Mouse (Mus musculus) gastrocnemius, adult 8-10 months (tissue): Measurements from ENCODE around the gene Gm49354. TPM values are rescaled to one million over a fixed set of nuclear protein-coding genes. Genes with fewer than 3 reads are reported as not detected.
"Not testable (repeated sequence)": the region's sequence is repeated elsewhere in the genome, so short reads cannot be mapped to it uniquely, and the experiment has no call there.

Source experiments
- DNase-seq, 2 experiments: peaks; one replicate each; pipeline ENCODE4 v3.0.0; 2022; ENCODE audit warnings: low spot score in 2 of 2
- total RNA-seq, 4 experiments: library from RNA; stranded (reverse); gene quantifications; 2 replicates each; pipeline ENCODE4 v1.2.4; 2022

Gene Gm49354
- not detected for total RNA-seq

DNA sequence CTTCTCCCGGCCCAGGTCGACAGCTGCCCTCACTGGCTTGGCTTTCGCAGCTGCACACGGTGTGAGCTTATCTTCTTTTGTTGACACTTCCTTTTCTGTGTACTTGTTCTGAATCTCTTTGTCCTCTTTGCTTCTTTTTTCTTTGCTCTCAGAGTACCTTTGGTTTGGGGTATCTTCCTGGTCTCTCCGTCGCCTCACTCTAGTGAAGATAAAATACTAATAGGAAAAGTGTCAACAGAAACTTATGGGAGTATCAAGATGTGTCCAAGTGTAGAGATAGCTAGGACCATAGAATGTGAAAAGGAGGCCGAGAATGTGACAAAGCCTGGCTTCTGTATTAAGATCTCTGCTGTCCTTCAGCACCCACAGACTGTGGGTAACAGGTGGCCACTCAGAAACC, at the start of gene Gm49354:
TSS of gene Gm49354 (minus strand) at position 101 of the 400 bp plus-strand sequence.
- DNase-seq: no peak

DNA sequence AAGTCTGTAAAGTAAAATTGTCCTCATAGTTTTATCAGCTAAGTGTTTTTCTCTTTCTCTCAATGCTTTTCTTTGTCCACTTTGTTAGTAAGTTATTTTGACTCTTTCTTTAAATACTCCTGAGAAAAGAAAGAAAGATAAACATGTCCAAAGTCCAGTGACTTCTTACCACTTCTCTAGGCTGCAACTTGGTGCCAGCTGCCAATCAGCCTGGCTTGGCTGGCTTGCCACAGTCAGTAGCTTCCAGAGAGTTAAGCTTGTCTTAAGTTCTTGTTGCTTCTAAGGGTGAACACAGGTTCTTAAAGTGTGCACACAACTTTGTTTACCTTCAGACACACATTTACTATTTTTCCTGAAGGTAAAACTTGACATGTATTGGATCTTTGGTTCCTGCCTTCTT, 43.9 kb upstream of the Gm49354 start:
- DNase-seq: no peak

DNA sequence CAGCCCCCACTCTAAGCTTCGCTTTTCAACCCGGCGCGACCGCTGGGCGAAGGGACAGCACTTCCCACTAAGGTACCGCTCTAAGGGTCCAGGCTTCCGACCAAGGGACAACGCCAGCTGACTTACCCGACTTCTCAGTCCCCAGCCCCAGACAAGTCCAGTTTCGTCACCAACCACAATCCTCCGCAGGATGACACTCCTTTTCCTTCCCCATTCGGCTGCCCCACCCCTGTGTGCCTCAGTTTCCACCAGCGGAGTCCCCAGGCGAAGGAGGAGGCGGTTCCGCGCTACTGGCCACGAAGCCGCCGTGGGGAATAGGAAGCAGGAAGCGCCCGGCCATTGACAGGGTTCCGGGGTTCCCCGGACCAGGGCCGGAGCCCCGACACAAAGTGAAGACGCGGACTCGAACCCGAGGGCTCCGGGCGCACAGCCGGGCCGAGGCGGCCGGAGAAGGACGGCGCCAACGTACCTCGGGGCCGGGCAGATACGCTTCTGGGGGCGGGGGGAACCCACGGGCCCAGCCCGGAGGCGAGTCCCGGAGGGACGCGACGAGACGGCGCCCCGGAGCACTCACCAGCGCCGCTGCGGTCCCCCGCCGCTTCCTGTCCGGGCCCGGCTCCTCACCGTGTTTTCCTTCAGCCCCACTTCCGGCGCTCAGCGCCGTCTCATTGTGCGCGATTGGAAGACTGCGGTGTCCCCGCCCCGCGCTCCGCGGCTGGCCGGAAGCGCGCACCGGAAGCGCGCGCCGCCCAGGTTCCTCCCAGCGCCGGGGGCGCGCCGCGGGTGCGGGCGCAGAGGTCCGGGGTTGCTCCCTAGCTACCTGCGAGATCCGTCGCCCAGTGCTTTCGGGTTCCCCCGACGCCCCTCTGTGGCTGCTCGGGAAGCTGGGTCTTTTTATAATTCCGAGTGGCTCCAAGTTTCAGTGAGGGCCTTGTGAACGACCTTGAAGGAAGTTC, 40.7 kb upstream of the Gm49354 start, which contains the start of gene Tut7:
TSS of gene Tut7 (minus strand) at position 641 of the 956 bp plus-strand sequence.
- peak; percentile 90 to 91 for DNase-seq

DNA sequence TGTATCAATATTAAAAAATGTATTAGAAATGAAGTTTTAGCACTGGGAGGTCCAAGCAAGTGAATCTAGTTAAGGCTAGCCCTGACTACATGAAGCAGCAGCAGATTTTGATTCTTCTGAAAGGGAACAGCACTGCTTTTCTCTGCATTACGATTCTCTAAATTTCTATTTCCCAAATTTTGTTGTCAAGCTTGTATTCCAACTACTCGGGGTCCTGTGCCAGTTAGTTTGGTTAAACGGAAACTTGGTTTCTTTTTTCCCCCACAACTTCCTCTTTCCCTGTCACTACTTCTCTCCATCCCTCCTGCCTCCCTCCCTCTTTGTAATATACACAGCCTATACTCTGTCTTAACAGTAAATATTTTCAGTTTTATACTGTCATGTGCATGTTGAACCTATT, 38.8 kb upstream of the Gm49354 start:
- no peak for DNase-seq

DNA sequence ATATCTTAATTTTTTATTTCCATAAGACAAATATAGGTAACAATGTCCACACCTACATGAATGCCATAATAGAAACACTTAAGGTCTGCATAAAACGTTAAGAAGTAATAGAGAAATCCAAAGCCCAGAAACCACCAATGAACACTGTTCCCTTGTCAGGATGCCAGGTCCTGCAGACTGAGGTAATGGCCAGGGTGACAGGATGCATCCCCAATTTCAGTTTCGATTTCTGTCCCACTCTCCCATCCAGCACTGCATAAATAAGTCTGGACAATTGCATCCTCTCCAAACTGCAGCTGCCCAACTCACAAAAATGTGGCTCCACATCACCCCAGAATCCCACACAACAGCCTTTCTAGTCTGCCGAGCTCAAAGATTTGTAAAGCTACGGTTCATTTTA, 38.1 kb upstream of the Gm49354 start:
- DNase-seq: no peak

DNA sequence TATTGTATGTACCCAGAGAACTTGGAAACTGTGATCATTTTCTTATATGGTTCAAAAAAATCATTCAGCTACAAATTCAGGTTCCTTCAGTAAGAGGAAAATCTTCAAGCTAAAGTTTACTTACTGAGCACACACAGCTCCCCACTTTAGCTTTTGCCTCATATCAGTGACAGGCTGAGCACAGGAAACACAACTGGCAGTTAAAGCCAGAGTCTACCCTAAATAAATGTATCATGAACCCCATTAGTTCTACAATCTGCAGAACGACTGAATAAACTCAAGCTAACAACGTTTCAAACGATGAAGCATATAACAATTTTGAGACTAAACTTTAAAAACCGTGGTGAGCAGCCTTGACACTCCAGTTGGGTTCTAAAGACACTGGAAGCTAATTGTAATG, 35.3 kb upstream of the Gm49354 start:
- no peak for DNase-seq

DNA sequence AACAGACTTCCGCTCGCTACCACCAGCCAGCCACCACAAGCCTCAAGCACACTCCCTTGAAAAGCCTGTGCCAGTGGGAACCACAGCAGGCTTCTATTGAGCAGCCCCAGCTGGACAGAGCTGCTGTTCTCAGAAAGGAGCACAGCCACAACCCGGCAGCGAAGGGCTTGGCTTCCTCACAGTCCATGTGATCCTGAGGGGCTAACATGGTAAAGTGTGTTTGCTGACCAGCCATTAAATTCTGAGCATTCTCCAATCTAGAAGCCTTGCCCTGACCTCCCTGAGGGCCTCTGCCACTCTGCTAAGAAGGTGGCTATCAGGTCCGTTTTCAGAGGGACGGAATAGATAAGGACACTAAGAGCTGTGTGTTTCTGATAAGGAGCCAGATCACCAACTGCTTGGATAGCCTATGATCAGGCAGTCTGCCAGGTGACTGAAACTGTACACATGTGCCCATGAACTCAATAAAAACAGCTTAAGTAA, 32.1 kb upstream of the Gm49354 start:
- DNase-seq: no peak

DNA sequence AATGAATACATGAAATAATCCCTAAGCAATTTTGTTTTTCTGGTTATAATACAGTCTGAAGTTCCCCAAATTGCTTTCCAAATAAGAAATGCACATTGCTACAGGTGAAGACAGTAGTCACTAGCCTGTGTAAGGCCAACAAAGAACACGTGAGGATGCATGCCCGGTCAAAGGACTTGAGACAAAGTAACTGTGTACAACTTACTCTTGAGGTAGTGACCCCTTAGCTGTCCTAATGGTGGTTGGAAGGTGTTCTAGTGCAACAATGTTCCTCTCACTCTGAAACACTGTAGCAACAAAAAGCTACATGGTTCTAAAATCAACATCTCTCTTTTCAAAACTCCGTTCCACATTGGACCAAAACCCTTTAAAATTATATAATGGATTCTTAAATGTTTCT, 29.5 kb upstream of the Gm49354 start:
- DNase-seq: no peak

DNA sequence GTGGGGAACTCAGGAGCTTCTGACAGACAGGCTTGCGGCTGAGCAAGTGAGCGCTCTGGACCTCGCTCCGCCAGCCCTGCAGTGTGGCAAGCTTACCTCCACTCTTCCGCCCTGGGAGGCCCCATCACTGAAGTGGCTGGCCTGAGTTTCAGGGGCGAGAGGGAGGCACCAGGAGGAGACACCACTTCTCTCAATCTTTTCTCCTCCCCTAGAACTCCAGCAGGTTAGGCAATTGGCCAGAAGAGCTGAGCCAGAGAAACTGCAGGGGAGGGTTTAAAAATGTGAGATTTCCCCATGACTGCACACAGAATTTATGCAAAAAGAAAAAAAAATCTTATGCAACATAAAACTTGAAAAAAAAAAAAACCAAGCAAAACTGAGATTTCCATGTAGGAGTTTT, 19.0 kb upstream of the Gm49354 start:
- no peak for DNase-seq

DNA sequence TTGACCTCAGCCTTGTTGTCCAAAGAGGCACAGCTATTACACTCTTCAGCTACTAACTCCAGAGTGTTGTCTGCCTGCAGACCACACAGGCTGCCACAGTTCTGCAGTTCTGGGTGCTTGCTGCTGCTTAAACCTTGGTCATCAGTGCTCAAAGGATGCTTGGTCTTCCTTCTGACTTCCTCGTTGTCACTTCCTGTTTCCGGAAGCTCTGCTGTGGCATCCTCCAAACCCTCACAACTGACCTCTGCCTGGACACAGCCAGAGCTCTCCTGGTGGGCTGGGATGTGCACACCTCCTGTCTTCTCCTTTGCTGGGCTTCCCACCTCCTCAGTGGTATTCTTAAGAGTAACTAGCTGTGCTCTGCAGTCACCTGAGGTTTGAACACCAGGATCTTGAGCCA, 18.0 kb upstream of the Gm49354 start:
- DNase-seq: no peak

DNA sequence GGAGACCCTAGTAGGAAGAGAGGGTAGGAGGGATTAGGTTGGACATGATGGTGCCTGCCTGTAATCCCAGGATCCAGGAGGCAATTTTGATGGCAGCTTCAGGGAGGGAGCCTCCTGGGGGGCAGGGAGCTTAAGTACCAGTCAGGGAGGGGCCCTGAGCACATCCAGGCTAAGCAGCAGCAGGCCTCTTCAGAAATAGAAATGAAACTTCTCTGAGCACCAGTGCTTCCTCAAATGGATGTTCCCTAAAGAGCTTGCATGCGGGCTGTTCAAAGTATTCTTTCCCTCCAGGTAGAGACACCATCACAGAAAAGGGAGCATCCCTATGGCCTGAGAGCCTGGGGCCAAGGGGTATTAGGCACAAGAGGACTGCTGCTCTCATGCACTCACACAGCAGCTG, 16.3 kb upstream of the Gm49354 start:
- no peak for DNase-seq

DNA sequence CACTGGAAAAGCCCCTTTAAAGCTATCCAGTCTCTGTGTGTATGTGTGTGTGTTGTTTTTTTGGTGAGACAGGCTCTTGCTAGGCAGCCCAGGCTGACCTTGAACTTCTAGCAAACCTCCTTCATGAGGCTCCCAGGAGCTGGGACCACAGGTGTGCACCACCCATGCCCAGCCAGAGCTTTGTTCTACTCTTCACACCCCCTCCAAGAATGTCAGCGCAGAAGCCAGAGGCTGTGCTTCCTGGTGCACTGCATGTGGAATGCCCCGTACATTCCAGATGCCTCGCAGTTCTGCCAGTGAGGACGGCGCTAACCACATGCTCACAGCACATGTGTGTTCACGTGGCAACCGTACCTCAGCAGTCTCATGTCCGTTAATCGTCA, 14.4 kb upstream of the Gm49354 start:
- no peak for DNase-seq

DNA sequence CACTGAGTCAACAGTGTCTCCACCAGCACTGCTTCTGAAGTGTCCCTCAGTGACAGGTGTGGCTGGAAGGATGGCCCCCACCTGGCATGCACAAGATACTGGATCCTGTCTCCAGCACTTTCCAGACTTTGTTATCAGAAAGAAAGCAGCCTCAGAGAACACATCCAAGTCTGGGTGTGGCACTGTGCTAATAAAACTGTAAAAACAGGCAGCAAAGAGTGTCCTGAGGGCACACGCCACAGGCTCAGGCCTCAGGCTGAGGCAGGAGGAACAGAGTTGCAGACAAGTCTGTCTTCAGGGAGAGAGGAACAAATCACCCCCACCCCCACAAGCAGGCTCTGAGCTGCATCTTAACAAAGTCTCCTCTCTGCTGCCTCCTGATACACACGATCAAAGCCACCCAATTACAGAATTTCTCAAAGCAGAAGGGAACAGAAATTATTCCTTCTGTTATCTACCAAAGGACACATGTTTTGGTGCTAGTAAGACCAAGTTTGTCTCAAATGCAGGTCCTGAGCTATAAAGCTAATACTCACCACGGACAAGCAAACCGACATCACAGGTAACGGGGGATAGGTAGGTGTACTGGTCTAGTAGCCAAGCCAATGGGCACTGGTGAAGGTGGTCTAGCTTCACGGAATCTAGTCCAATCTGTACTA, 13.9 kb upstream of the Gm49354 start:
- no peak for DNase-seq

DNA sequence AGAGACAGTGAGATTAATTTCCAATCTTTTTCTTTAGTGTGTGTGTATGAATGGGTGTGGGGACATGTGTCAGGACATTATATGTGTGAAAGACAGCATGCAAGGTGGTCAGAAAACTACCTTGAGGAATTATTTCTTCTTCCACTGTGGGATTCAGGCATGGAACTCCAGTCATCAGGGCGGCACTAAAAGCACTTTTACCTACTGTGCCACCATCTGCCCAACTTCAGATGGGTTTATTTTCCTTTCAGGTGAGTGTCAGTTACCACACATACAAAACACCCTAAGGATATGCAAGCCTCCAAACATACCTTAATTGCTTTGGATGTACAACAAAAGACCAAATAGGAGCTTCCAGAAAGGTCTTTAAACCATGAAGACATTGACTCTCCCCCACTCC, 12.7 kb upstream of the Gm49354 start:
- no peak for DNase-seq

DNA sequence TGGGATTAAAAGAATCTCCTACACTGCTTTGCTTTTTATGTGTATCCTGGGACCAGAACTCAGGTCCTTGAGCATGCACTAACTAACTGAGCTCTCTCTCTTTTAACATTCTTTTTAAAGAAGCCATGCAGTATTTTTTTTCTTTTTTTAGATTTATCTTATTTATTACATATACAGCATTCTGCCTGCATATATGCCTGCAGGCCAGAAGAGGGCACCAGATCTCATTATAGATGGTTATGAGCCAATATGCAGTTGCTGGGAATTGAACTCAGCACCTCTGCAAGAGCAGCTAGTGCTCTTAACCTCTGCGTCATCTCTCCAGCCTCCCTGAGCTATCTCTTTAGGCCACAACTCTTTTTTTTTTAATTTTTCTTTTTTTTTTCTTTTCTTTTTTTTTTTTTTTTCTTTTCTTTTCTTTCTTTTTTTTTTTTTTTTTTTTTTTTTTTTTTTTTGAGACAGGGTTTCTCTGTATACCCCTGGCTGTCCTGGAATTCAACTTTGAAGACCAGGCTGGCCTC, 2.2 kb downstream of the Gm49354 start:
- not testable (repeated sequence) for DNase-seq

DNA sequence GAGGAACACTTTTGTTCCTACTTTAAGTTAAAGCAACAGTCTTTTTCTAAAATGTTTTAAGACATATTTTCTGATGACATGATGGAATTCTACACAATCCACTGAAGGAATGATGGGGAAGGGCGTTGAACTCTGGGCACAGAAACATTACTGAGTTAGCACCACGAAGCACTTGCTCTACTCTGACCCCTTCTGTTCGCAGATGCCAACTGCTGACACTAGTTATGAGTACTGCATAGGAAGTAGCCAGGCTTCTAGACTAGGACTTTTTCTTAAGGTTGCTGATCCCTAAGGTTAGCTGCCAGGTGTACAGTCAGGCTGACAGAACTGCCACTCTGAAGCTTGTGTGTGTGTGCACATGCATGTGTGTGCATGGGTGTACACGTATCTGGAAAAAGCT, 2.8 kb downstream of the Gm49354 start:
- DNase-seq: no peak

DNA sequence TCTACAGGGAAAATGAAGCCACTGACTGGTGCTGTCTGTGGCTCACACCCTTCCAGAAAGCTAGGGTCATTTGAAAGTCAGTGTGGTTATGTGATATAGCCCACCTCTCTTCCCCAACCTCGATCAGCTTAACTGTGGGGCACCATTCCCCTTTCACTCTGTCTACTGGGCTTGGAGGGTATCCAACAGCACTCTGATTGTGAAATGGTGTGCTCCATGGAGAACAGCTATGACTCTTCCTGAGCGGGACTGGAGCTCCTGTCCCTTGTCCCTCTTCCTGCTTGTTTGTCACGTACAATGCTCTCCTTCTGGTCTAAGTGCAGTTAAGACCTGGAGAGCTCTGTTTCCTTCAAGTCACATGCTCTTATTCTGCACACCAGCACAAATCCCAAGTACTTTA, 6.9 kb downstream of the Gm49354 start:
- no peak for DNase-seq

DNA sequence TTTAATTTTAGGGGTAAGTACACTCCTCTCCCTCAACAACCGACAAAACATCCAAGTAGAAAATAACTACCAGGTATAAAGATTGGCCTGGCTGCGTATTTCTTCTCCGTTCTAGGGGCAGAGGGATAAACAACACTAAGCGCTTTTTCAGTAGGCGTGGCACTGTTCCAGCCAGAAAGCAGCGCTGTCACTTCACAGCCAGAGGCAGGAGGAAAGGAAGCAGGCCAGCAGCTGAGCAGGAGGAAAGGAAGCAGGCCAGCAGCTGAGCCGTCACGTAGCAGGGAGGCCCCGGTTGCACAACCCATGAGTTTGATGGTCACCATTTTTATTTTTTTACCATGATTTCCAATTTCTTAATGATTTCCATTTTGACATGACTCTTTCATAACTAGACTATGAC, 10.8 kb downstream of the Gm49354 start:
- DNase-seq: peak; percentile 44 to 62

DNA sequence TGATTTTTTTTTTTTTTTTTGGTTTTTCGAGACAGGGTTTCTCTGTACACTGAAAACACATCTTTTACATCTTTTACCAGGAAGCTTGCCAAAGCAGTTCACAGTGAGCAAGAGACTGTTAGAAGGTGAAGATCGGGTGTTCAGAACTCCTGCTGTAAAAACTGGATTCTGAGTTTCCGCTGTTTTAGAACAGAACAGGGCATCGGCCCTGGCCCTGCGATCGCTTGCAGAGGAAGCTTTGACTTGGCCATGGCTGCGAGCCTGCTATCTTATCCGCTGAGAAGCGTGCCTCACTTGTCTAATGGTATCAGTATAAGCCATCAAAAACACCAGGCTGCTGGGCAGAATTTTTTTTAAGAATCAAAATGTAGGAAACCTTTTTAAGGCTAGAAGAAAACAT, 11.2 kb downstream of the Gm49354 start:
- DNase-seq: no peak

DNA sequence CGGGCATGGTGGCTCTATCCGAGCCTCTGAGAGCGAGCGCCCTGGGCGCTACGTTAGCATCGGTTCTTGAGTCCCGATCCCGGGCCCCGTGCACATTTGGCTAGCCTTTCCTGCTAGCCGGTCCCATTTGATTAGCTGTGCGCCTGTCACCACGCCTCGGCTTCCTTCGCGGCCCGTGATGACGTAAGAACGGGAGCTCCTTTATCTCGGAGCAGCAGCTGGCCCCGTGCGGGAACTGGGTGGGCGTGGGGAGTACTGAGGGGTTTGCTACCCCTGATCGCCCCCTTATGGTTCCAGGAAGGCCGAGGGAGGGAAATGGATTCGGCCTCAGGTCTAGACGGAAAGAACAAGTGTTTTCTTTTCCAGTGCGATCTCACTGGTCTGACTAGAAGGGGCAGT, 11.9 kb downstream of the Gm49354 start:
- peak; percentile 60 to 68 for DNase-seq

DNA sequence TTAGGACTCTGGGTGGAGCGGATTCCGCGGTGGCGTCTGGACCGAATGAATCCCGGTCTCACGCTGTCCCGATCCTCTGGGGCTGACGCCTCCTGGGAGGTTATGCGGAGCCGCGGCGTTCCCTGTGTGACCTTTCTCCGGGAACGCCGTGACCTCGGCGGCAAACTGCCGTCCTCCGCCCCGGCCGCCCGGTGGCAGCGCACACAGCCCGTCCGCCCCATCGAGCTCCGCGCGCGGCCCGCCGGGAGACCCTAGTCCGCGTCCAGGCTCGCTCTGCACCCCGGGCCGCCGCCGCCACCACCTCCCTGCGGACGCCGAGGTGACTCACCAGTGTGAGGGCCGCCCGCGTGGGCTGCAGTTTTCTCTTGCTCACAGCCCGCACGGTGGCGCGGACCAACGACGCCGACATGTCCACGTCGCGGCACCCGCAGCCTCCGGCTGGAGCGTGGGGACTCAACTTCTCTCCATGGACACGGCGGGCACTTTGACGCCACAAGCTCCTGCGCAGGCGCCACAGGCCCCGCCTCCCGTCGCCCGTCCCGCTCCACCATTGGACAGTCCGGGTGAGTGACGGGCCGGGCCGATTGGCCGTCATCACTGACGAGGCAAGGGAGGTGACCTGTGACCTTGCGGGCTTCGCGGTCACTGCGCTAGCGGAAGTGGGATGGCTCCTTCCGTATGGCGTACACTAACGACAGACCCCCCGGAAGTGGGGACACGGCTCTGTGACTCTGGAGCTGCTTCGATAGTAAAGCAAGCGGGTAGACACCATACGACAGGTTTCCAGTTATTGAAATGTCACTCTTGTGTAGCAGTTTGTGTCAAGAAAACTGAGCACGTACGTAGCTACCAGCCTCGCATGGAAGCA, 12.5 kb downstream of the Gm49354 start, which contains the start of gene Isca1:
TSS of gene Isca1 (minus strand) at position 515 of the 868 bp plus-strand sequence.
- DNase-seq: peak; percentile 98
